Mouse (Mus musculus) thymus, postnatal 25 days (tissue): Measurements from ENCODE around the gene 1700021F07Rik.

Experiments used
- DNase-seq: peaks from one replicate; pipeline ENCODE4 v3.0.0; 2022

1700021F07Rik gene

DNA sequence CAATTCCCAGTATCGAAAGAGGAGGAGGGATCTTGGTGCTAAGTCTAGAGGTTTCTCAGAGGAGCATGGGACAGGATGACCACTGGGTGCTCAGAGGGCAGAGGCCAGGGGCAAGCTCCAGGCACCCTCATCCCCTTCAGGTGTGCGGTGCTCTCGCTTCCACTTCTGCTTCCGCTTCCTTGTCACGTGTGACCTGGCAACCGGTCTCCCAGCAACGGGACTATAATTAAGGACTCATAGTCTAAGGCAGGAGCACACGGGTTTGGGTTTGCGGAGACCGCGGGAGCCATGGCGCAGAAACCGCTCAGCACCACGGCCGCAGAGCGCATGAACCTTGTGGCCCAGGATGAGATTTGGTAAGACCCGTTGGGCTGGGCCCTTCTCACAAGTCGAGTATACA lies at the start of gene 1700021F07Rik:
Gene 1700021F07Rik, plus strand, starts transcription at position 211 of the 400 bp plus-strand sequence.
- DNase-seq, result no peak

DNA sequence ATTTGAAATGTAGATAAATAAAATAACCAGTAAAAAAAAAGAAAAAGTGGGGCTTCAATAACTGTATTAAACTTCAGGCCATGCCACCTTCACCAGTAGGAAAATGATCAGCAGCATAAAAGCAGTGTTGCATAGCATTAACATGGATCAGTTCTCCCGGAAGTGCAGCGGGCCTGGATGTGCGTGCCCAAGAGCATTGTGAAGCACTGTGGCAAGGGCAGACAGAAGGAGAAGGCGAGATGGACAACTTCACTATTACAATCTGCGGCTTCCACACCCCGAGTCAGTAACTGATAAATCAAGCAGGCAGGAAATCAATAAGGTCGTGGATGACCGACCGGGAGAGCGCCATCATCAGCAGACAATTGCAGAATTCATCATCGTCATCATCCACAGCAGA lies 49.2 kb upstream of the 1700021F07Rik start:
- no peak for DNase-seq

DNA sequence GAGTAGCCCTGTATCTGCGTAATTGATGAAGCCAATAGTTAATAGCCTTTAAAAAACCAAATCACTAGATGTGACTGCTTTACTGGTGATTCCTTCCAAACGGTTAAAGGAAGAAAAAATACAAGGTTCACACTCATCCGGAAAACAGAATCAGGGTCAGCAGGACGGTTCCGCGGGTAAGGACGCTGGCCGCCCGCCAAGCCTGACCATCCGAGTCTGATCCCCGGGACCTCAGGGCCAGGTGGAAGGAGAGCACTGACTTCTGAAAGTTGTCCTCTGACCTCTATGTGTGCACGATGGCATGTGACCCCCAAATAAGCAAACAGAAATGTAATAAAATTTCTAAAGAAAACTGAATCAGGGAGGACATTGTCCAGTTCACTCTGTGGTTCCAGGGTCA lies 43.3 kb upstream of the 1700021F07Rik start:
- DNase-seq, result no peak

DNA sequence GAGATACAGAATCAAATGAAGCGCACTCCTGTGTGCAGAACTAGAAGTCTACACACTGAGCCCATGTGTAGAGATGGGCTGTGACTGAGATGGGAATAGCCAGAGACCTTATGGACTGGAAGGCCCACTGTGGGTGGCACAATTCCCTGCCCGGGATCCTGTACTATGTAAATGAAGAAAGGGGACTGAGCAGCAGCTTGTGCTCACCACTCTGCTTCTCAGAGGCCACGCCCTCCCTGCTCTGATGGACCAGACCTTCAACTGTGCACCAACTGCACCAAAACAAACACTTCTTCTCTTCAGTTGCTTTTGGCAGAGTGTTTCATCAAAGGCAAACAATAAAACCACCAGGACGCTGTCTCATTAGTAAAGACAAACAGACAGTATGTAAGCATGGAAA lies 37.9 kb upstream of the 1700021F07Rik start:
- no peak for DNase-seq

DNA sequence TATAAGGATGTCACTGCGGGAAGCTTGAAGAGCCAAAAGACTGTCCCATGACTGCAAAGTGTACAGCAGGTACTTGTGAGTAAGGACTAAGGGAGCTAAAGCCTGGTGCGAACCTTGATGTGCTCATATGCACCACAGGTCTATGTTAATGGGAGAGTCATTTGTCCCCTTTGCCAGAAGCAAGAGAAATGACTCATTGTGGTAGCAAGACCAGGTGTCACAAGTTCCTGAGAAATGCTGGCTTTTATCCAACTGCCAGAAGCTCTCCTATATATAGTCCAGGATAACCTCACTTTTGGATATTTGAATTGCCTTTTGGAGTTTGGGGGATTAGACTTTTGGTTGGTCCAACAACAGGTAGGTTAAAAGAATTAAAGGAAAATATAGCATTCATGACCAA lies 22.8 kb upstream of the 1700021F07Rik start:
- no peak for DNase-seq

DNA sequence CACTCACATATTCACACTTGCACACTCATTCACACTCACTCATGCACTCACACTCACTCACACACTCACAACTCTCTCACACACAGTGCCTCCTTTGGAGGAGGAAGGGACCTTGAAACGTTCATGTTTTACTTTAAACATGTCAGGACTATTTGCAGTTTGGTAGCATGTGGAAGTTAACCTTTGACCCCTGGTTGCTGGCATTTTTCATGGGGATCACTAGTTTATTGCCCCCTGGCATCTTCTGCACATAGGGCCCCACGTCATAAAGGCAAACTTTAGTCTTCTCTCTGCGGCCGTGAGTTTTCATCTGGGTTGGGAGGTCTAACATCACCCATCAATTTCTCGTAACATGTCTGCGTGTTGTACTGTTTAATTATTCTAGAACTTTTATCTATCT lies 8.4 kb upstream of the 1700021F07Rik start:
- DNase-seq, result no peak

DNA sequence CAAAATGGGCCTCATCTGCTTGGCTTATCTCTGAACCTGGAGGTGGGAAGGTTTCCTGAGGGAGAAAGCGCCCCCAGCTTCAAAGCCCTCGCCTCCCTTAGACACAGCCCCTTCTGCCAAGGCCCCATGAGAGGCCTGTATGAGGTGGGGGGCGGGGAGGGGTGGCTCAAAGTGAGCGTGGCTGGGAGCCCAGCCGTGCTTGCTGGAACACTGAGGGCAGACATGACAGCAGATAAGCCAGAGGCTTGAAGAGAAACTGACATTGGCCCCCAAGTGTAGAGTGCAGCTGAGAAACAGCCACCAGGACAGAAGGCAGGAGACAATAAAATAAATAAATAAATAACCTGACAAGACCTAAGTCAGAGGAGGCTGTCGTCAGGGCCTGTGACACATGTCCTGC lies 7.2 kb upstream of the 1700021F07Rik start:
- no peak for DNase-seq

DNA sequence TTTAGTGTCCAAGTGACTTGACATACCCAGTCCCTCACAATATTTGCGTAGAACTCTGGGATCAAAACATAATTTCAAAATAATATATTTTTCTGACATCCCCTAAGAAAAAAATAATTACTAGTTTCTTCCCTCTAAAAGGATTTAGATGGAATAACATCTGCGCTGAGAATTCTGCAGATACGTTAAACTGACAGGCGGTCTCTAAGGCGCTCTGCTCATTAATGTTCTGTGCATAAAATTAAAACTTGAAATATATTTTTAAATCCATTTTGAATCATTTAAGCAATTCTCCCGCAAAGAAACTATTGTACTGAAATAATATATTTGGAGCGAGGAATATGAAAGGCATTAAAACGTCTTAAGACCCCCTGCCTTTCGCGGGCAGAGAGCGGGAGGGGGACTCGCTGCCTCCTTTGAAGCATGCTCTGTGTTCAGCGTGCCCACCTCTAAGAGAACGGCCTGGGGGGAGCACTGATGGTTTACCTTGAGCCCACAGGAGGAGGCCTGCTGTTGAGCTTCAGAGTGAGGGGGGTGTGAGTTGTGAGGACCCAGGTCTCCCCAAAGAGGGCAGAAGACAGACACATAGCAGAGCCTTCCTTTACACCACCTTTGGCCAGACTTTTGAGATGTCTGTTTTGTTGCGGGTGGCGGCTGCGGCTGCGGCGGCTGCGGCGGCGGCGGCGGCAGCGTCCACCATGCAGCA lies 6.1 kb upstream of the 1700021F07Rik start:
- DNase-seq, result no peak

DNA sequence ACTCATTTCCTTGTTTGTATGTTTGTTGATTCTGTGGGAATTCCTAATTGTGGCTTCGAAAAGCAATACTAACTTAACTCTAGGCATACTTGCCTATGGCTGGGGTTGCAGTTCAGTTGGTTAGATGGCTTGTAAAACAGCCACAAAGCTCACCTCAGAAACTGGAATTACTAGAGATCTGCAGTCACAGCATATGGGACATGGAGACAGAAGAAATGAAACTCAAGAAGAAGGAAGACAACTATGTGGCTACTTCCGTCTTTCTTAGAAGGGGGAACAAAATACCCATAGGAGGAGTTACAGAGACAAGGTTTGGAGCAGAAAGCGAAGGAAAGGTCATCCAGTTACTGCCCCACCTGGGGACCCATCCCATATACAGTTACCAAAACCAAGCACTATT lies 6.1 kb downstream of the 1700021F07Rik start:
- DNase-seq, result no peak

DNA sequence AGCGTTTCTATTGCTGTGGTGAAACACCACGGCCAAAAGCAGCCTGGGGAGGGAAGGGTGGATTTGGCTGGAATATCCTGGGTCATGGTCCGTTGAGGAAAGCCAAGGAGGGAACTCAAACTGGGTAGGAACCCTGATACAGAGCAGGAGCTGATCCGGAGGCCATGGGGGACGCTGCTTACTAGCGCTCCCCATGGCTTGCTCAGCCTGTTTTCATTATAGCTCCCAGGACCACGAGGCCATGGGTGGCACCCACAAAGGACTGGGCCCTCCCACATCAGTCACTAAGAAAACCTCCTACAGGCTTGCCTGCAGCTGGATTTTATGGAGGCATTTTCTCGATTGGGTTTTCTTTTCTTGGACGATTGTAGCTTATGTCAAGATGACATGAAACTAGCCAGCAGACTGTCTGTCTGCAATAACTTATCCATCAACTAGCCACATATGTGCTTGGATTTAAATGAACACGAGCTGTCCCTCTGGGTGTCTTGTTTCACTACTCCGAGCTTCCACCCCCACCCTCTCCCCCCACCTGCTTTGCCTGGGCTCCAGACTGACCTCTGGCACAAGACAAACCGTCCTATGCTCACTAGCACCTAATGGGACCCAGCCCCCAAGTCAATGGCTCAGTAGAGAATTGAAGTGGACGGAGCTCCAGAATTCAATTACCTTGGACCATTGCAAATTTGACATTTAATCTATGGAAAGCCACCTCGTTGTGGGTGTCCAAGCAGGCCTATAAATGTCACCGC lies 10.5 kb downstream of the 1700021F07Rik start:
- DNase-seq, result no peak

DNA sequence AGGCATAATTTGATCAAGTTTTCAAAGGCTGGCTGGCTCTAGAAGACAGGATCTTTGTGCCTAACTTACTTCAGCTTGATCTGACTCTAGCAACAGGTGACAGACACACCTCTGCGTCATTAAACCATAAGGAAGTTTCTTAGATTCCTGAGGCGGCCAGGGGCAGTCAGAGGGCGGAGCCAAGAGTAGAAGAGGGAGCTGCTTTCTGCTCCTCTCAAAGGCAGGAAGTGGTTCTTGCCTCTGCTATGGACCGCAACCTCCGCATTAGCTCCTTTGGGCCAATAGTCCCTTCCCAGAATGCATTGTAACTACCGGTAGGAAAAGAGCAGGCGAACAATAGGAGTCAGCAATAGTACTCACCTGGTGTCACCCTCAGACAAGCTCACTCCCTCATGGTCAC lies 12.2 kb downstream of the 1700021F07Rik start:
- peak; percentile 52 for DNase-seq

DNA sequence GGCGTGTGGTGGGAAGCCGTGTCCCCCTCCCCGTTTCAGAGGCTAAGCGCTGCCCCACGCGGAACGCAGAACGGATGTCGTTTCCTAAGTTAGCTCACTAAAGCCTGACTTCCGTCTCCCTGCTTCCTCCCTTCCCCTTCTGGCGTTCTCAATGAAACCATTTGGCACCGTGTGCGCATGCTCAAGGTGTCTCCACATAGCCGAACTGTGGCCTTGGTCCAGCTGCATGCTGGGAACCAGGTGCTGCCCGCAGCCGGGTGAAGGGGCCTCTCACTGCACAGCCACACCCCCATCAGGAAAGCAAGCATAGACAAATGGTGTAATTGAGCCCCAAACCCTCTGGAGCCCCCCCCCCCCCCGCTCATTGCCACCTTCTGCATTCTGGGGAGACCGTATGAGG lies 13.0 kb downstream of the 1700021F07Rik start:
- DNase-seq, result no peak

DNA sequence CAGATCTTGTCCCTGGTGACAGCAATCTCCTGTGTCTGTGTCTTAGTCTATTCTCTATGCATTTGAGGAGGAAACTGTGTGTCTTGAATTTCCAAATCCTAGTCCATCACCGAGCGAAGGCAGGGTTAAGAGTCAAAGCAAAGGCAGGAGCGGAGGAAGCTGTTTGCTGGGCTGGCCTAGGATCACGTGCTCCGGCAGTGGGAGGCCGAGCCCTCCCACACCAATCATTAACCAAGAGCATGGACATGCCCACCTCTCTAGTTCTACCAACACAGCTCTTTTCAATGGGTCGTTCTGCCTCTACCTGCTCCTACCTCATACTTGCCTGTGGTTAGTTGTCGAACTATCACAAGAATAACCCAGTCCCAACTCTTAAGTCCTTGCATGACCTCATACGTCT lies 13.5 kb downstream of the 1700021F07Rik start:
- DNase-seq, result no peak

DNA sequence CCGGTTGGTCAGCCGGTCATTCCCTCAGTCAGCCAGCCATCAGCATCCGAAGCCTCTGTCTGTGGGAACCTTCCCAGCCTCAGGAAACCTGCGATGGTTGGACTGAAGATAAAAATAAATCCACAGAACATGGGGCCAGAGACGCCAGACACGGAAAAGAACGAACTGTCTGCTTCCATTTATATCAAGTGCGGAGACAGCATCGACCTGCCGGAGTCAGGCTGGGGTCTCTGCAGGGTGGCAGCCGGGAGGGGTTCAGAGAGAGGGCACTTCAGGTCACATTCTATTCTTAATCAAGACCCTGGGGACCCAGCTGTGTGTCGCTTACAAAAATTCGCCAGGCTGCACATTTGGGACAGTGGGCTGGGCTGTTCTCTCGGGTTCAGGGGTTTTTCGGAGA lies 17.4 kb downstream of the 1700021F07Rik start:
- DNase-seq, result no peak

DNA sequence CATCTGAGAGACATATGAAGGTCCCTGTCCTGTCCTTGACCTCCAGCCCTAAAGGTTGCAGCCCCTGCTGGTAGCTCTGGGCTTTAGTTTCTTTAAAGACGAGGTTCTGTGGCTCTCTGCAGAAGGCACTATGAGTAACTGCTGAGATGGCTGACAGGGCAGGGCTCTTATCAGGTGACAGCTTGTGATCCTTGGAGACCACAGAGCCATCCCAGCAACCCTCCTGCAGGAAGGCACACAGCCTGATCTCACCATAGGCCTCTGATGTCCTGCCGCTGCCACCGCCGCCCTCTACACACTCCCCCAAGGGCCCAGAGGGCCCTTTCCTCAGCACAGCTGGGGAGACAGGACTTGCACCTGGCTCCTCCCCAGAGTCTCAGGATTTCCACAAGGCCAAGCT lies 19.4 kb downstream of the 1700021F07Rik start:
- no peak for DNase-seq

DNA sequence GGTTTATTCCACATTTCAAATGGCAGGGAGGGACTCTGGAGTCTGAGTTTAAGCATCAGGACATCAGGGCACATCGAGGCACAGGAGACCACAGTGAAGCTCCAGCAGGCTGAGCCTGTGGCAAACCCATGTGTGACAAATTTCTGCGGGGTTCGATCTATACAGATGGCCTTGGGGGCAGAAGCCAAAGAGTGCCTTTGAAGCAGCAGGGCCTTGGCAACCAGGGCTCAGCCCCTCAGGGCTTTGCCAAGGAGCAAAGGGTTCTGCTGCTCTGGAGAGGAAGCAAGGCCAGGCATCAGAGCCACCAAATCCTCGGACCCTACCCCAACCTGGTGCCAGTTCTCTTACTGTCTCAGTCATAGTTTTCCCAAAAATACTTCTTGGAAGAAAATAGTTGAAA lies 20.3 kb downstream of the 1700021F07Rik start:
- no peak for DNase-seq

DNA sequence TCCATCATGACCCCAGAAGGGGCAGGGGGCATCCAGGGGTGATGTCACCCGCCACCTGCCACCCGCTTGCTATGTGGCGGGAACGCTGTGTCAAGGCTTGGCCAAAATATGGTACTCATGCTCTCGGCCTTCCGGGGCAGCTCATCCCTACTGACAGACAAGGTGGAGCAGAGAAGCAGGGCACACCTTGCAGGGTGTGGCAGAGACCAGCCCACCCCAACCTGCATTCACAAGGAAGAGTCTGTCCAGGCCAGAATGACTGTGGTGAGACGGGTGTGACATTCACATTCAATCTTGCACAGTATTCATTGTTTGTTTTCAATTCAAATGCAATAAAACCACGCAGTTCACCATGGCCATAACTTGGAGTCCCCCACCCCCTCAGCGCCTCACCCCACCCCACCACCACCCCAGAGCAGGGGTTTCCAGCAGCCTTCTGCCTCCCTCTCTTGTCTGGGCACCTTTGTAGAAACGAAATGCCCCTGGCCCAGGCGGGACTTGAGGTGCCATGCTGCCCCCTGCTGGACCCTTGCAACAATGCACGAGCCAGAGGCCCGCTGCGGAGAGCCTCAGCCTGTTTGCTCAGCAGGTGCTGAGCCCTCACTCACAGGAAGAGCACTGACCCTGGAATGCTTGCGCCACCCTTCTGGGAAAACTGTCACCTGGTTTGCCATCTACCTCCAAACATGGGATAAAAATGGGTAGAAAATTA lies 23.8 kb downstream of the 1700021F07Rik start:
- peak; percentile 87 for DNase-seq

DNA sequence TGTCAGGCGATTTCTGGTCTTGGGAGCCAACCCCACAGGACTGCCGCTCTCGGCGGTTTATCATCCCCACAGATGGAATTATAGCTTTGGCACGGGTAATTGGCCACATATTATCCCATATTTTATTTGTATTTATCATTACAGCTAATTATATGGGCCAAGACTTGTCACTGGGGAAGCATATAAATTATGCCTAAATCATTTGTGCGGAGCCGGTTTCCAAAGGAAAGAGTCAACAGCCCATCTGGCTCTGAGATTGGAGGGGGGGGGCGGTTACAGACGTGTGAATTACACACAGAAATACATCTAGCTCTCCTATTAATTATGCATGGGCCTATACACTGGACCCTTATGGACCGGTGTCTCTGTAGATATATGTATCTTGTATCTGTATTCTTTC lies 26.9 kb downstream of the 1700021F07Rik start:
- no peak for DNase-seq

DNA sequence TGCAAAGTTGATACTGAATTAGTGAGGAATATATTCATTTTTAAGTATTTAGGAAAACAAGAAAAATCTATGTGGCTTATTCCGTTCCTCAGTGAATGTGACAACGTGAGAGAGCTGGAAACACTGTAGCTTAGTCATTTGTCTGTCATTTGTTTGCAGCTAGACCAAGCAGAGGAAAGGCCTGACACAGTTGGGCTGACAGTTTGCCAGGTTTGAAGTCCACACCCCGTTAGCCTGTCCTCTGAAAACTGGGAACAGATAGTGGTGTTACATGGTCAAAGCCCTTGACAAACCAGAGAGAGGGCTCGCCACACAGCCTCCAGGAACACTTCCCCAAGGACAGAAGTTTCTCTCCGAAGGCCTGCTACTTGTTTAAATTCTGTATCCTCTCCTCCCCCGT lies 28.3 kb downstream of the 1700021F07Rik start:
- no peak for DNase-seq

DNA sequence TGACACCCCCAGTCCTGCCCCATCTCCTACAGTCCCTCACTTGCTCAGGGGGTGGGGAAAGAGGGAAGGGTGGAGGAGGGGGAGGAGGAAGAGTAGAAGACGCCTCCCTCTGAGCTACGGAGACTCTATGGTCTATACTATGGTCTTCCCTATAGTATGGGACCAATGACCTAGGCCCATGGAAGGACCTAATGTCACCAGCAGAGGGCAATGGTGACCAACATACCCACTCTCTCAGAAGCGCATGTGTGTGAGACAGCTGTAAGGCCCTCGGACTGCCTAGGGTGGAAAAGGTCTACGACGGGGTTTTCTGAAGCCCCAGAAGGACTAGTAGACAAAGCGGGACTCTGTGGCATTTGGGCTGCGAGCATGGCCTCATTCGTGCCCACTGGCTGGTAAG lies 31.5 kb downstream of the 1700021F07Rik start:
- peak; percentile 61 for DNase-seq

DNA sequence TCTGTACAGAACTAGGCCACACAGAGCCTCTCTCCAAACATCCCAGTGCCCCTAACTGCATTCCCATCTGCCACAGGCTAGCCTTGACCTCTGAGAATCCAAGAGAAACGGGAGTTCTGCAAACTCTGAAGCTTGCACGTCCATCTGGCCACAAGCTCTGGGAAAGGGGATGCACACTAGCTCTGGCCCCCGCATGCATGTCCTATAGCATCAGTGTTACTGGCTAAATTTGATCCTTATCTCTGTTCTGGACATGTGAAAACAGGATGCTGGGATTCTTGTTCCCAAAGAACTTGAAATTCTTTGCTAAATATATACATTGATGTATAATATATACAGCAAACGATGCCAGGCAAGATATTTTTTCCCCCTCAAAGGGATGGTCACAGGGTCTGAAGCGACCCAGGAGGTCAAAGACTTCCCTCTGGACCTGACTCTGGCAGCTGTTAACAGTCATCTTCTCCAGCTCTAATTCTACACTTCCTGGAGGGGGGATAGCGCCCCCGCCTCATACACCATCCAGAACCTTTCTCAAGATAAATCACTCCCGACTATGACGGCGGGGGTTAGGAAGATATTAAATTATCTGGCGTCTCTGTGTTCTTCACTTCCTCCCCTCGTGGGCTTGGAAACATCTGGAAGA lies 36.5 kb downstream of the 1700021F07Rik start:
- no peak for DNase-seq

DNA sequence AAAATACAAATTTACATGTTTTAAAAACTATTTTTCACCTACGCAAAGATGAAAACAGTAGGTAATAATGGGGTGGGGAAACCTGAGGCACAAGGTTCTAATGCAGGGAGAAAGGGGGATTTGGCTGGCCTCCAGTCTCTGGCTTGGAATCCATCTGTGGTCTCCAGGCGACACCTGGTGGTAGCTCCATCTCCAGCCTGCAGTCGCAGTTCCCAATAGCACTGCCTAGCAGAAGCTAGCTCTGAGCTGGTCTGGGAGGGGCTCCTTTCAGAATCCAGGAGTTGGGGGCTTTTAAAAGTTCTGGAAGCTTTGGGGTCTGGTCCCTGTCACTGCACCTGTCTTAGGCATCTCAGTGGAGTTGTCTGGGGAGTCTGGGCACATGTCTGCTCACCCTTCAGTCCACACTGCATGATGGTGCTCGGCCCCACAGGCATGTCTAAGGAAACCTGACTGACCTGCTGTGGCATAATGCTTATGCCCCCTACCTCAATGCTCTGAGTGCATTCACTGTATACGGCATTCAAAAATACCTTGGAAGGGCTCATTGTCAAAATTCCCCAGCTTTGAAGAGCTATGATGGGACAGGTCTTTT lies 39.6 kb downstream of the 1700021F07Rik start:
- DNase-seq, result peak; percentile 78

DNA sequence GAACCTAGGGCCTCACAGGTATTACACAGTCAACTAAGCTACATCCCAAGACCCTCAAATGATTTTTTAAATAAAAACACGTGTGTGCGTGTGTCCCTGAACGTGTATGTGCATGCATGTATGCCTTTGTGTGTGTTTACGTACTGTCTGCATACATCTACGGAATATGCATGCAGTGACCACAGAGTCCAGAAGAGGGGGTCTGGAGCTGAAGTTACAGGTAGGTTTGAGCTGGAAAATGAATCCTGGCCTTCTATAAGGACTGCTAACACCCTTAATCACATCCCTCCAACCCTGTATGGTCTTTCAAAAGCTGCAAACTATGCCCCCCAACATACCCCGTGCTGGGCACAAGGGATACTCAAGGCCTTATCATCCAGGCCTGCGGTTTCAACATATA lies 41.0 kb downstream of the 1700021F07Rik start:
- DNase-seq, result no peak
